Mouse (Mus musculus): ENCODE data around the gene Endog. TPM values are rescaled to one million over a fixed set of nuclear protein-coding genes. Genes with fewer than 3 reads are reported as not detected.

Gene Endog
- total and polyA plus RNA-seq, 3 experiments: 1.1 to 36.0 (median 7.8) TPM

GRCm38 (mm10) chr2:30198021-30198420 lies 26.7 kb downstream of the Endog start:
- no peak for DNase-seq (ENCODE audit: low spot score)
- TF ChIP-seq GATA2 (IDR thresholded peaks at IDR 0.05; ENCODE audit: borderline replicate concordance, low read depth, low read length): no peak
- no peak for TF ChIP-seq TAL1 (conservative IDR thresholded peaks at IDR 0.05; ENCODE audit: low read depth, low read length)
- no peak for TF ChIP-seq CTCF (IDR thresholded peaks at IDR 0.05; ENCODE audit: low read depth, low read length)
- TF ChIP-seq GATA1 (IDR thresholded peaks at IDR 0.05; ENCODE audit: borderline replicate concordance, low read length): no peak
- TF ChIP-seq POLR2AphosphoS5 (IDR thresholded peaks at IDR 0.05; ENCODE audit: insufficient replicate concordance, low read depth, low read length): no peak

GRCm38 (mm10) chr2:30199984-30200383 lies 28.7 kb downstream of the Endog start:
- no peak for ATAC-seq (ENCODE audit: extremely low read depth, insufficient number of reproducible peaks, low FRiP score, poor library complexity, severe bottlenecking)
- no peak for DNase-seq (ENCODE audit: low spot score)
- H3K4me3 ChIP-seq (ENCODE audit: low read depth, low read length): no peak overlapping the region
- TF ChIP-seq GATA1 (IDR thresholded peaks at IDR 0.05; ENCODE audit: borderline replicate concordance, low read length) (no peak), TAL1 (conservative IDR thresholded peaks at IDR 0.05; ENCODE audit: low read depth, low read length) (no peak), GATA2 (IDR thresholded peaks at IDR 0.05; ENCODE audit: borderline replicate concordance, low read depth, low read length) (no peak), CTCF (IDR thresholded peaks at IDR 0.05; ENCODE audit: low read depth, low read length) (no peak), POLR2AphosphoS5 (IDR thresholded peaks at IDR 0.05; ENCODE audit: insufficient replicate concordance, low read depth, low read length) (no peak)
- no peaks in the 10 kb centered on the region for H3K9me3 ChIP-seq (replicated peaks)
- peaks cover 32% of the 10 kb centered on the region for H3K36me3 ChIP-seq (replicated peaks)
- peaks cover 26% of the 10 kb centered on the region for H3K4me1 ChIP-seq (ENCODE audit: insufficient read depth, low read depth, low read length)
- no peaks in the 10 kb centered on the region for H3K27me3 ChIP-seq (ENCODE audit: insufficient read depth, low read length)

More at GRCm38 (mm10) chr2:30198021-30198420, 26.7 kb downstream of the Endog start:
- Histone ChIP-seq H3K27me3 (ENCODE audit: insufficient read depth, low read length) (no peaks in the 10 kb centered on the region), H3K36me3 (replicated peaks) (peaks cover 44% of the 10 kb centered on the region), H3K4me3 (ENCODE audit: low read depth, low read length) (no peak overlapping the region), H3K4me1 (ENCODE audit: insufficient read depth, low read depth, low read length) (peaks cover 17% of the 10 kb centered on the region), H3K9me3 (replicated peaks) (no peaks in the 10 kb centered on the region)
- ATAC-seq (ENCODE audit: extremely low read depth, insufficient number of reproducible peaks, low FRiP score, poor library complexity, severe bottlenecking): no peak

GRCm38 (mm10) chr2:30200388-30200925 lies 29.2 kb downstream of the Endog start:
- ATAC-seq (ENCODE audit: extremely low read depth, insufficient number of reproducible peaks, low FRiP score, poor library complexity, severe bottlenecking): no peak
- TF ChIP-seq GATA1 (IDR thresholded peaks at IDR 0.05; ENCODE audit: borderline replicate concordance, low read length) (no peak), CTCF (IDR thresholded peaks at IDR 0.05; ENCODE audit: low read depth, low read length) (no peak), GATA2 (IDR thresholded peaks at IDR 0.05; ENCODE audit: borderline replicate concordance, low read depth, low read length) (no peak), POLR2AphosphoS5 (IDR thresholded peaks at IDR 0.05; ENCODE audit: insufficient replicate concordance, low read depth, low read length) (no peak)
- no peaks in the 10 kb centered on the region for H3K9me3 ChIP-seq (replicated peaks)
- no peaks in the 10 kb centered on the region for H3K27me3 ChIP-seq (ENCODE audit: insufficient read depth, low read length)
- peaks cover 28% of the 10 kb centered on the region for H3K4me1 ChIP-seq (ENCODE audit: insufficient read depth, low read depth, low read length)
- no peak overlapping the region for H3K4me3 ChIP-seq (ENCODE audit: low read depth, low read length)
- DNase-seq (ENCODE audit: low spot score): no peak
- H3K36me3 ChIP-seq (replicated peaks): peaks cover 32% of the 10 kb centered on the region

- no peak for ATAC-seq (ENCODE audit: extremely low read depth, insufficient number of reproducible peaks, low FRiP score, poor library complexity, severe bottlenecking)
- TF ChIP-seq POLR2AphosphoS5 (IDR thresholded peaks at IDR 0.05; ENCODE audit: insufficient replicate concordance, low read depth, low read length) (no peak), TAL1 (conservative IDR thresholded peaks at IDR 0.05; ENCODE audit: low read depth, low read length) (no peak), GATA2 (IDR thresholded peaks at IDR 0.05; ENCODE audit: borderline replicate concordance, low read depth, low read length) (no peak), GATA1 (IDR thresholded peaks at IDR 0.05; ENCODE audit: borderline replicate concordance, low read length) (no peak), CTCF (IDR thresholded peaks at IDR 0.05; ENCODE audit: low read depth, low read length) (peak; percentile 71)
- DNase-seq (ENCODE audit: low spot score): no peak
- Histone ChIP-seq H3K27me3 (ENCODE audit: insufficient read depth, low read length) (no peaks in the 10 kb centered on the region; the same call in 1 of the 2 replicates), H3K9me3 (replicated peaks) (no peaks in the 10 kb centered on the region), H3K4me3 (ENCODE audit: low read depth, low read length) (no peak overlapping the region), H3K4me1 (ENCODE audit: insufficient read depth, low read depth, low read length) (peaks cover 37% of the 10 kb centered on the region), H3K36me3 (replicated peaks) (peaks cover 20% of the 10 kb centered on the region)
Measured at GRCm38 (mm10) chr2:30203439-30203838, 32.1 kb downstream of the Endog start.

GRCm38 (mm10) chr2:30205255-30205628 lies 33.9 kb downstream of the Endog start:
- Histone ChIP-seq H3K4me1 (ENCODE audit: insufficient read depth, low read depth, low read length) (peaks cover 31% of the 10 kb centered on the region), H3K36me3 (replicated peaks) (peaks cover 16% of the 10 kb centered on the region), H3K9me3 (replicated peaks) (no peaks in the 10 kb centered on the region), H3K4me3 (ENCODE audit: low read depth, low read length) (peak overlapping the region; percentile 92), H3K27me3 (ENCODE audit: insufficient read depth, low read length) (no peaks in the 10 kb centered on the region; the same call in 1 of the 2 replicates)
- ATAC-seq (ENCODE audit: extremely low read depth, insufficient number of reproducible peaks, low FRiP score, poor library complexity, severe bottlenecking) (no peak), DNase-seq (ENCODE audit: low spot score) (peak; percentile 17)
- TF ChIP-seq GATA1 (IDR thresholded peaks at IDR 0.05; ENCODE audit: borderline replicate concordance, low read length) (no peak), TAL1 (conservative IDR thresholded peaks at IDR 0.05; ENCODE audit: low read depth, low read length) (no peak), CTCF (IDR thresholded peaks at IDR 0.05; ENCODE audit: low read depth, low read length) (no peak), POLR2AphosphoS5 (IDR thresholded peaks at IDR 0.05; ENCODE audit: insufficient replicate concordance, low read depth, low read length) (no peak), GATA2 (IDR thresholded peaks at IDR 0.05; ENCODE audit: borderline replicate concordance, low read depth, low read length) (no peak)

- peaks cover 3% of the 10 kb centered on the region; the same call in 1 of the 2 replicates for H3K27me3 ChIP-seq (ENCODE audit: insufficient read depth, low read length)
- no peak for TF ChIP-seq TAL1 (conservative IDR thresholded peaks at IDR 0.05; ENCODE audit: low read depth, low read length)
- no peak for TF ChIP-seq POLR2AphosphoS5 (IDR thresholded peaks at IDR 0.05; ENCODE audit: insufficient replicate concordance, low read depth, low read length)
- no peak for TF ChIP-seq GATA1 (IDR thresholded peaks at IDR 0.05; ENCODE audit: borderline replicate concordance, low read length)
- no peak for TF ChIP-seq GATA2 (IDR thresholded peaks at IDR 0.05; ENCODE audit: borderline replicate concordance, low read depth, low read length)
- no peak for TF ChIP-seq CTCF (IDR thresholded peaks at IDR 0.05; ENCODE audit: low read depth, low read length)
- DNase-seq (ENCODE audit: low spot score) (peak; percentile 91), ATAC-seq (ENCODE audit: extremely low read depth, insufficient number of reproducible peaks, low FRiP score, poor library complexity, severe bottlenecking) (peak; percentile 87)
- H3K4me3 ChIP-seq (ENCODE audit: low read depth, low read length): peak within 1 kb of the TSS; percentile 92
- H3K4me1 ChIP-seq (ENCODE audit: insufficient read depth, low read depth, low read length): peaks cover 31% of the 10 kb centered on the region
- H3K9me3 ChIP-seq (replicated peaks): no peaks in the 10 kb centered on the region
- H3K36me3 ChIP-seq (replicated peaks): peaks cover 13% of the 10 kb centered on the region
Measured at GRCm38 (mm10) chr2:30205629-30206357, 34.5 kb downstream of the Endog start, which contains the start of gene Kyat1. TSS of gene Kyat1 (minus strand) at chr2:30205847.

Data from G1E (cell line).